Mouse (Mus musculus) heart, adult 18-20 months (tissue): ENCODE measurements around the gene Cfap99. TPM values are rescaled to one million over a fixed set of nuclear protein-coding genes. Genes with fewer than 3 reads are reported as not detected.

Experiments
- DNase-seq, 2 experiments: peaks; one replicate each; pipeline ENCODE4 v3.0.0; 2021 to 2022; ENCODE audit warnings: mixed read lengths in 1 of 2
- total RNA-seq, 2 experiments: library from RNA; stranded (reverse); gene quantifications; 2 replicates each; pipeline ENCODE4 v1.2.3; 2021

The Cfap99 gene
- total RNA-seq, 2 experiments from 2014 or later: not detected

- DNase-seq: no peak
Measured at GRCm38 (mm10) chr5:34334081-34334480, 45.7 kb downstream of the Cfap99 start.

GRCm38 (mm10) chr5:34335539-34336096 is 47.2 kb downstream of the Cfap99 start:
- no peak for DNase-seq

GRCm38 (mm10) chr5:34336097-34336774 is 47.8 kb downstream of the Cfap99 start, which contains the start of gene Rnf4:
Rnf4 (plus strand) TSS chr5:34336289.
- peak; percentile 99 for DNase-seq

GRCm38 (mm10) chr5:34336775-34337450 is 48.5 kb downstream of the Cfap99 start:
- peak; percentile 53 to 56 for DNase-seq

- DNase-seq: no peak
Measured at GRCm38 (mm10) chr5:34340246-34340645, 51.8 kb downstream of the Cfap99 start.

GRCm38 (mm10) chr5:34352084-34352631 is 63.8 kb downstream of the Cfap99 start:
- DNase-seq: no peak

GRCm38 (mm10) chr5:34360261-34360660 is 71.9 kb downstream of the Cfap99 start:
- DNase-seq: no peak

- DNase-seq: no peak
Measured at GRCm38 (mm10) chr5:34363115-34363514, 74.7 kb downstream of the Cfap99 start.

- no peak for DNase-seq
Measured at GRCm38 (mm10) chr5:34368551-34369290, 80.3 kb downstream of the Cfap99 start.

- peak; percentile 97 to 98 for DNase-seq
Measured at GRCm38 (mm10) chr5:34369341-34370021, 81.1 kb downstream of the Cfap99 start, which contains the start of gene Fam193a. Fam193a (plus strand) TSS chr5:34369933.

- DNase-seq: peak; percentile 22 to 39
Measured at GRCm38 (mm10) chr5:34370022-34370823, 81.8 kb downstream of the Cfap99 start.

GRCm38 (mm10) chr5:34370840-34371239 is 82.4 kb downstream of the Cfap99 start:
- no peak for DNase-seq

- no peak for DNase-seq
Measured at GRCm38 (mm10) chr5:34372141-34372540, 83.7 kb downstream of the Cfap99 start.

GRCm38 (mm10) chr5:34372541-34372940 is 84.1 kb downstream of the Cfap99 start:
- no peak for DNase-seq

Other genes with a start within 250 kb of the Cfap99 start
- 10 to 100 TPM; 10.9 to 13.0 TPM for gene Poln, start 119.2 kb upstream of the Cfap99 start, total RNA-seq
- 1 to 10 TPM; 5.3 TPM for gene Haus3, start 119.1 kb upstream of the Cfap99 start, total RNA-seq
- gene Mxd4, start 100.9 kb upstream of the Cfap99 start, total RNA-seq: 10 to 100 TPM; 68.7 to 77.8 TPM
- under 1 TPM; 0.42 to 0.59 TPM for gene Zfyve28, start 151 bp upstream of the Cfap99 start, total RNA-seq
- 10 to 100 TPM; 29.1 to 32.2 TPM for gene Rnf4, start 47.7 kb downstream of the Cfap99 start, total RNA-seq
- gene Fam193a, start 81.3 kb downstream of the Cfap99 start, total RNA-seq: 10 to 100 TPM; 21.2 to 29.8 TPM
- 1 to 10 TPM; 5.7 to 5.9 TPM for gene Tnip2, start 225.4 kb downstream of the Cfap99 start, total RNA-seq
- 1 to 10 TPM; 2.6 to 3.2 TPM for gene Sh3bp2, start 237.2 kb downstream of the Cfap99 start, total RNA-seq